Mouse (Mus musculus) frontal cortex, postnatal 10 days (tissue): ENCODE results near the gene Yars2.
"Not testable (repeated sequence)": the region's sequence is repeated elsewhere in the genome, so short reads cannot be mapped to it uniquely, and the experiment has no call there.

ENCODE experiments used
- DNase-seq, 2 experiments: peaks; one replicate each; pipeline ENCODE4 v3.0.0; 2022; ENCODE audit warnings: low spot score in 2 of 2, mixed read lengths in 1 of 2

The Yars2 gene

GRCm38 (mm10) chr16:16302369-16303137 is at the start of gene Yars2:
TSS of gene Yars2 (plus strand) at chr16:16302965.
- DNase-seq, result peak; percentile 88 to 91

- peak in 1 of 2 experiments; percentile 4 for DNase-seq
Measured at GRCm38 (mm10) chr16:16253326-16254074, 49.3 kb upstream of the Yars2 start.

GRCm38 (mm10) chr16:16255217-16255616 is 47.5 kb upstream of the Yars2 start:
- no peak for DNase-seq

- no peak for DNase-seq
Measured at GRCm38 (mm10) chr16:16255874-16256273, 46.9 kb upstream of the Yars2 start.

GRCm38 (mm10) chr16:16256672-16257071 is 46.1 kb upstream of the Yars2 start:
- no peak for DNase-seq

- DNase-seq, result no peak
Measured at GRCm38 (mm10) chr16:16260882-16261281, 41.9 kb upstream of the Yars2 start.

- no peak for DNase-seq
Measured at GRCm38 (mm10) chr16:16261481-16261880, 41.3 kb upstream of the Yars2 start.

- DNase-seq, result no peak
Measured at GRCm38 (mm10) chr16:16262436-16262835, 40.3 kb upstream of the Yars2 start.

GRCm38 (mm10) chr16:16272978-16273377 is 29.8 kb upstream of the Yars2 start:
- no peak for DNase-seq

- DNase-seq, result no peak
Measured at GRCm38 (mm10) chr16:16273752-16274151, 29.0 kb upstream of the Yars2 start.

- DNase-seq, result peak in 1 of 2 experiments; percentile 12
Measured at GRCm38 (mm10) chr16:16303138-16303827, 518 bp downstream of the Yars2 start.

GRCm38 (mm10) chr16:16303888-16304287 is 1.1 kb downstream of the Yars2 start:
- no peak for DNase-seq

- no peak for DNase-seq
Measured at GRCm38 (mm10) chr16:16311319-16311718, 8.6 kb downstream of the Yars2 start.

GRCm38 (mm10) chr16:16325775-16326336 is 23.1 kb downstream of the Yars2 start:
- DNase-seq, result no peak

GRCm38 (mm10) chr16:16346420-16346819 is 43.7 kb downstream of the Yars2 start:
- DNase-seq, result no peak

- DNase-seq, result no peak
Measured at GRCm38 (mm10) chr16:16357908-16358307, 55.1 kb downstream of the Yars2 start.

- DNase-seq, result peak; percentile 87 to 89
Measured at GRCm38 (mm10) chr16:16358481-16359100, 55.8 kb downstream of the Yars2 start, which contains the start of gene Dnm1l. TSS of gene Dnm1l (minus strand) at chr16:16358959.

- not testable (repeated sequence) for DNase-seq
Measured at GRCm38 (mm10) chr16:16359101-16359482, 56.3 kb downstream of the Yars2 start.
